Mouse (Mus musculus): ENCODE results near the gene B4galt5.

DNA sequence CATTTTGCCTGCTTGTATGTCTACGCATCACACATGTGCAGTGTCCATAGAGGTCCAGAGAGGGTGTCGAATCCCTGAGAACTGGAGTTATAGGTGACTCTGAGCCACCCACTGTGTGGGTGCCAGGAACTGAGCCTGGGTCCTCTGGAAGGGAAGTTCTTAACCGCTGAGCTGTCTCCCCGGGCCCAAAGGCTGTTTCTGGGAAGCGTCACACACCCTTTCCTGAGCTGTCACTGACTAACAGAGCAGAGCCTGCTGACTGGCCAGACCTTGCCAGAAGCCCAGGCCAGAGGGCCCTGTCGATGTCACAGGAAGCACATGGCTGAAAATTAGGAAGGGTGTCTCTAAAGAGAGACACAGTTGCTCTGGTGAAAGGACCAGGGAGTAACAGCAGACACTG is 3.5 kb upstream of the B4galt5 start:
- TF ChIP-seq TCF12 (IDR thresholded peaks at IDR 0.05; ENCODE audit: low read depth, low read length) (no peak), POLR2A (IDR thresholded peaks at IDR 0.05; ENCODE audit: low read depth, low read length) (no peak), ZNF384 (IDR thresholded peaks at IDR 0.05; ENCODE audit: low read depth, low read length) (no peak)
